Mouse (Mus musculus) midbrain, embryonic 10.5 days (tissue): Measurements from ENCODE around the gene Clptm1. TPM values are rescaled to one million over a fixed set of nuclear protein-coding genes. Genes with fewer than 3 reads are reported as not detected.

Source experiments
- DNase-seq: peaks from one replicate; pipeline ENCODE4 v3.0.0-alpha.2; 2017; ENCODE audit warnings: low spot score
- H3K27ac ChIP-seq: fragments of 300-500 bp; sonication (generic); replicated peaks from 2 replicates; pipeline ENCODE4 v1.5.1; 2016; ENCODE audit warnings: mild to moderate bottlenecking
- H3K27me3 ChIP-seq: fragments of 300-500 bp; sonication (generic); 2 replicates; pipeline ENCODE4 v1.6.1; 2016; ENCODE audit warnings: low read depth, mild to moderate bottlenecking; ENCODE audit not compliant: poor library complexity, severe bottlenecking
- H3K36me3 ChIP-seq: fragments of 300-500 bp; sonication (generic); 2 replicates; pipeline ENCODE4 v1.6.1; 2016; ENCODE audit warnings: mild to moderate bottlenecking, moderate library complexity
- H3K4me1 ChIP-seq: fragments of 300-500 bp; sonication (generic); 2 replicates; pipeline ENCODE4 v1.6.1; 2016
- H3K4me3 ChIP-seq: fragments of 300-500 bp; sonication (generic); 2 replicates; pipeline ENCODE4 v1.5.1; 2016; ENCODE audit warnings: mild to moderate bottlenecking, moderate library complexity
- H3K9me3 ChIP-seq: fragments of 300-500 bp; sonication (generic); replicated peaks from 2 replicates; pipeline ENCODE4 v1.6.1; 2016; ENCODE audit warnings: mild to moderate bottlenecking
- WGBS: fragments of 180-500 bp; shearing (Covaris S2); methylation state at CpG from one replicate; pipeline ENCODE4 v1.1.7; 2016; 5-methylcytosine and 5-hydroxymethylcytosine counted together
- polyA plus RNA-seq: library from polyadenylated mRNA; unstranded; fragments of >200 nt; fragmentation: Nextera tagmentation; extraction: Ambion mirVana; gene quantifications from 2 replicates; pipeline ENCODE4 v1.2.1, GENCODE M21; 2016

Clptm1 gene
- 82.3 and 88.4 TPM in 2 replicates for polyA plus RNA-seq

DNA sequence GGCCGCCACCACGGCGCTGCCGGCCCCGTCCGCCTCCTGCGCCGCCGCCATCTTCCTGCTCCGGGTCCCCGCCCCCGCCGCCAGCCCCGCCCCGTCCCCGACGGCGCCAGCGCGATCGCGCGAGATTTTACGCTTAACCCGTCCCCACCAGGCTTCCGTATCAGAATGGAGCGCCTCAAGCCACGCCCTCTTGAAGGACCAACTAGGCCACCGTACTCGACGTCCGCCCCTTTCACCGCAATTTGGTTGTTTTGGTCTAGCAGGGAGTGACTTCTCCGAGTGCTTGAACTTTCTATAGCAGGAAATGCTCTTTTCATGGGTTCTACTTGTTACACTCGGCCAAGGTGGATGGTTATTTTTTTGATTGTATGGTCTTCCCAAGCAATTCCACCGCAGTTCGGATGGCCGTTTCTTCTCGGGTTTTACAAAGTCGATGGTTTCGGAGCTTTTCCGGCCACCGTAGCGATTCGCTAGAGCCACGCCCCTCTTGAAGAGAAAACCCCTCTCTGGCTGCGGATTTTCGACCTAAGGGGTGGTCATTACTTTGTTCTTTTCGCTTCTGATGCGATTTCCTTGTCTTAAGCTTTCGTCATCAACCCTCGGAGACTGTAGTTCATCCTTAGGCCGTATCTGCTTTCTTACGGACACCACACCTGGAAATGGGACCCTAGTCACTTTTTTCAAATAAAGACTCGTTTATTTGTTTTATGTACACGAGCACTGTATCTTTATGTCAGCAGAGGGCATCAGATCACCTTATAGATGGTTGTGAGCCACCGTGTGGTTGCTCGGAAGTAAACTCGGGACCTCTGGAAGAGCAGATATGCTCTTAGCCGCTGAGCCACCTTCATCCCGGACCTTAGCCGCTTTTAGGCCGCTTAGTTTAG is at the start of gene Clptm1:
Clptm1 (minus strand) TSS at position 79 of the 887 bp plus-strand sequence.
- Histone ChIP-seq H3K4me3 (peak within 1 kb of the TSS; percentile 99), H3K4me1 (peaks cover 33% of the 10 kb centered on the region), H3K27me3 (no peaks in the 10 kb centered on the region), H3K9me3 (0 out of 2 replicates have a peak, but pooled peaks cover 3% of the 10 kb centered on the region), H3K36me3 (peaks cover 26% of the 10 kb centered on the region), H3K27ac (peak within 1 kb of the TSS; percentile 92)
- under 1% methylated on average over 63 of the region's 63 CpGs for WGBS
- peak; percentile 98 for DNase-seq

DNA sequence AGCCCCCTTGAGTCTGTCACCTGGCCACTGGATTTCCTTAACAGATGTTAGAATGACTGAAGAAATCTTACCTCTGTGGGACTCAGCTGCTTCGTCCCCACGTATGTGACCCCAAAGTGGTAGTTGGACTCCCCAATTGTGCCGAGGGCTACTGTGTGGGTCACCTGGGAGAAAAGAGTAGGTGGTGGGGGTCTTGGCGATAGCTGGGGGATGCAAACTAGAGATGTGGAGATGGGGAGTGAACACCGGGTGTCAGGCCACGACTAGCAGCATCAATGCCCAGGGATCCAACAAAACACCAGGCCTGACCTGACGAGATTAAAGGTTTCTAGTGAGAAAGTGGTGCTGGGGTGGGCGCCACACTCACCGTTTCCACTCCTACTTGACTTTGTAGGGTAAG is 48.8 kb upstream of the Clptm1 start:
- Histone ChIP-seq H3K4me1 (peaks cover 25% of the 10 kb centered on the region), H3K9me3 (no peaks in the 10 kb centered on the region), H3K27ac (no peak overlapping the region), H3K27me3 (no peaks in the 10 kb centered on the region), H3K4me3 (peak overlapping the region; percentile 100; the same call in 1 of the 2 replicates), H3K36me3 (peaks cover 63% of the 10 kb centered on the region)
- DNase-seq: no peak
- WGBS: 88% methylated on average over 9 of the region's 9 CpGs

DNA sequence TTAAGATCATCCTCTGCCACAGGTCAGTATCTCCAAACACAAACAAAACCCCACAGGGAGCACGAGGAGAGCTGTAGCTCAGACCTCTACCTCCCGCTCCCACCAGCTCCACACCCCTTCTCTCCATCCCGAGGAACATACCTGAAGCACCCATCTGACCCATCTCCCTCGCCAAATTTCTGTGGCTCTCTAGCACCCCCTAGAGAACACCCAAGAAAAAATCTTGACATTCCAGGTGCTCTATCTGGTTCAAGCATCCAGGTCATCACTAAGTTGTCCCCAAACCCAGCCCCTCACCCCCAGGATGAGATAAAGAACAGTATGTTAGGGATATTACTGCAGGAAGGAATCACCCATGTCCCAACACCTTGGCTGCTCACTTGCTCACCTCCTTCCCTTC is 48.4 kb upstream of the Clptm1 start:
- DNase-seq: no peak
- no peaks in the 10 kb centered on the region for H3K9me3 ChIP-seq
- H3K36me3 ChIP-seq: peaks cover 67% of the 10 kb centered on the region
- H3K27me3 ChIP-seq: no peaks in the 10 kb centered on the region
- H3K4me1 ChIP-seq: peaks cover 25% of the 10 kb centered on the region
- no peak overlapping the region for H3K27ac ChIP-seq
- H3K4me3 ChIP-seq: peak overlapping the region; percentile 100; the same call in 1 of the 2 replicates
- WGBS: 59% methylated on average over 4 of the region's 4 CpGs

DNA sequence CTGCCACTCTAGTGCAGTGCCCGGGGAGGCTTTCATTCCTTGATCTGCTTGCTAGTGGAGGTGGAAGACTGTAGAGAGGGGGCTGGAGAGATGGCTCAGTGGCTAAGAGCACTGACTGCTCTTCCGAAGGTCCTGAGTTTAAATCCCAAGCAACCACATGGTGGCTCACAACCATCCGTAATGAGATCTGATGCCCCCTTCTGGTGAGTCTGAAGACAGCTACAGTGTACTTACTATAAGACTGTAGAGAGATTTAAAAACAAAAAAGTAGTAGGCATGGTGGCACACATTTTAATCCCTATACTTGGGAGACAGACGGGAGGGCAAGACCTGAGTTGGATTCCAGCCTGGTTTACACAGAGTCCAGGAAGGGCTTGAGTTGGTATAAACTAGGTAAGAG is 47.6 kb upstream of the Clptm1 start:
- H3K27me3 ChIP-seq: no peaks in the 10 kb centered on the region
- no peak overlapping the region for H3K4me3 ChIP-seq
- H3K27ac ChIP-seq: no peak overlapping the region
- H3K36me3 ChIP-seq: peaks cover 71% of the 10 kb centered on the region
- no peak for DNase-seq
- 87% methylated on average over 4 of the region's 4 CpGs for WGBS
- H3K4me1 ChIP-seq: peaks cover 25% of the 10 kb centered on the region
- H3K9me3 ChIP-seq: no peaks in the 10 kb centered on the region

DNA sequence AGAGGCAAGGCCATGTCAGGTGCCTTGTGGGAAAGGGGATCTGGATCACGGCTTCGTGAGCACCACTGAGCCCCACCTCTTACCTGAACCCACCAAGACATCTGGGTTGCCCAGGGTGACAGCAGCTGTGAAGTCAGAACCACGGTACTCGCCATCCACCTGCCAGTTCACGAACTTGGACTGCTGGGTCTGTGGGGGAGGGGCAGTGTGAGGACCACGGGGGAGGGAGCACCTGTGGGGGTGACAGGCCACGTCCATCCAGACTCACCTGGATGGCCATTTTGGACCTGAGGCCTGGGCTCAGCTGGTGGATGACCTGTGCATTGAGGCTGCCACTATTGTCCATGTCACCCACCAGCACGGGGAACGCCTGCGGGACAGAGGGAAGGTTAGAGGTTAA is 45.8 kb upstream of the Clptm1 start:
- Histone ChIP-seq H3K9me3 (no peaks in the 10 kb centered on the region), H3K4me1 (peaks cover 15% of the 10 kb centered on the region), H3K27ac (no peak overlapping the region), H3K27me3 (no peaks in the 10 kb centered on the region), H3K4me3 (no peak overlapping the region), H3K36me3 (peaks cover 82% of the 10 kb centered on the region)
- no peak for DNase-seq
- WGBS: 97% methylated on average over 10 of the region's 10 CpGs

DNA sequence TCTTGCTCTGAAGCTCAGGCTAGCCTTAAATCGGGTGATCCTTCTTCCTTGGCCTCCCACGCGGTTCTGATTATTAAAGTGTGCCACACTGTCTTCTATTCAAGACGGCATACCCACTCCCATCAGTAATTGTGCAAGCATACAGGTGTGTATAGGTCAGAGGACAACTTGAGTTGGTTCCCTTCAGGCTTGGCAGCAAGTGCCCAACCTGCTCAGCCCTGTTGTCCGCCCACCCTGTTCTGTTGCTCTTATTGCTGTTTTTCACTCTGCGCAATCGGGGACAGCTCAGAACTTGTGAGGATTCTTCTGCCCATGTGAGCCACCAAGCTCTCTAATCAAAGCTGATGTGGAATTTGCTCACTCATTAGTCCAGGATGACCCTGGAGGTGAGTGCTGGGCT is 40.4 kb upstream of the Clptm1 start:
- Histone ChIP-seq H3K27me3 (no peaks in the 10 kb centered on the region), H3K4me1 (peaks cover 20% of the 10 kb centered on the region), H3K4me3 (no peak overlapping the region), H3K9me3 (no peaks in the 10 kb centered on the region), H3K27ac (no peak overlapping the region), H3K36me3 (peaks cover 88% of the 10 kb centered on the region)
- no peak for DNase-seq
- 96% methylated on average over 7 of the region's 7 CpGs for WGBS

DNA sequence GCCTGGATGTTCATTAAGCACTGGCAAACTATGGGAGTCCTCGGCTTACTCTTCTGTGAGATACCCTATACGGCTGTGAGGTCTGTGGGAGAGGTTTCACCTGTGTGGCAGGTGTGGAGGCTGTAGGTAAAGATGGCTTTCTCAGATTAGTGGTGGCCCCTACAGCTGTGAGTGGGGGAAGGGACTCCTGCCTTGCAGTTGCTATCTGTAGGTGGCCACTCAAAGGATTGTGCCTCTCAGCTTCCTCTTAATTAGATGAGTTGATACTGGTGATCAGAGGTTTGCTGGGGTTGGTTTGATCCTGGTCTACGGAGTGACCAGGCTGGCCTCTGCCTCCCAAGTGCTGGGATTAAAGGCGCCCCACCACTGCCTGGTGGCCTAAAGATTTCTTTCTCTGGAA is 39.6 kb upstream of the Clptm1 start:
- no peak for DNase-seq
- no peaks in the 10 kb centered on the region for H3K27me3 ChIP-seq
- WGBS: 97% methylated on average over 4 of the region's 4 CpGs
- H3K4me3 ChIP-seq: no peak overlapping the region
- peaks cover 27% of the 10 kb centered on the region for H3K4me1 ChIP-seq
- no peak overlapping the region for H3K27ac ChIP-seq
- no peaks in the 10 kb centered on the region for H3K9me3 ChIP-seq
- peaks cover 80% of the 10 kb centered on the region for H3K36me3 ChIP-seq

DNA sequence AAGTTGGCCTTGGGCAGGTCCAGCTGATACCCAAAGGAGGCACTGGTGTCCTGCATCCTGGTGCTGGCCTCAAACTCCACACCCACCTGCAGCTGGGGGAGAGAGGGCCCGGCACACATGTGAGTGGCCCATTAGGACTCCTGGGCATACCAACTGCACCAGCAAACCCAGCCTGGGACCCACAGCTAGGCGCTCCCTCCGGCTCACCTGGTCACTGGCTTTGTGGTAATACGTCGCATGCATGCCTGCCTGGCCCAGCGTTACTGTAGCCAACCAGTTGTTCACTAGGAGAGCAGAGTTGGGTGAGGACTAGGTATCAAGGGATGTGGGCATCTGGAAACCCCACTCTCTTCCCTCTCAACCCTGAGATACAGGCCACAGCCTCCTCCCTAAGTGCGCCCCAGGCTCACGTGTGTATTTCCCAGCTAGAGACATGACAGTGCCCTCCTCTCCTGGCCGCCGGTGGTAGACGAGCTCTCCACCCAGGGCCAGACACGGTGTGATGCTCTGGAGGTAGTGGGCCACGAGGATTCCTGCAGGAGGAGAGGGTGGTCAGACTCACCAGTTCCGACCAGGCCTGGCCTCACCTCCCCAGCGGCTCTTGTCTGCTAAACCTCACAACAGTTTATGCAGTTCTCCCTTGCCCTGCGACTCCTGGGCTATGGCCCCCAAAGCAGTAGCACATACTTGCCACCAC is 38.2 kb upstream of the Clptm1 start:
- Histone ChIP-seq H3K4me3 (no peak overlapping the region), H3K4me1 (peaks cover 41% of the 10 kb centered on the region), H3K27me3 (no peaks in the 10 kb centered on the region), H3K36me3 (peaks cover 65% of the 10 kb centered on the region), H3K27ac (no peak overlapping the region), H3K9me3 (no peaks in the 10 kb centered on the region)
- WGBS: 89% methylated on average over 16 of the region's 16 CpGs
- no peak for DNase-seq

DNA sequence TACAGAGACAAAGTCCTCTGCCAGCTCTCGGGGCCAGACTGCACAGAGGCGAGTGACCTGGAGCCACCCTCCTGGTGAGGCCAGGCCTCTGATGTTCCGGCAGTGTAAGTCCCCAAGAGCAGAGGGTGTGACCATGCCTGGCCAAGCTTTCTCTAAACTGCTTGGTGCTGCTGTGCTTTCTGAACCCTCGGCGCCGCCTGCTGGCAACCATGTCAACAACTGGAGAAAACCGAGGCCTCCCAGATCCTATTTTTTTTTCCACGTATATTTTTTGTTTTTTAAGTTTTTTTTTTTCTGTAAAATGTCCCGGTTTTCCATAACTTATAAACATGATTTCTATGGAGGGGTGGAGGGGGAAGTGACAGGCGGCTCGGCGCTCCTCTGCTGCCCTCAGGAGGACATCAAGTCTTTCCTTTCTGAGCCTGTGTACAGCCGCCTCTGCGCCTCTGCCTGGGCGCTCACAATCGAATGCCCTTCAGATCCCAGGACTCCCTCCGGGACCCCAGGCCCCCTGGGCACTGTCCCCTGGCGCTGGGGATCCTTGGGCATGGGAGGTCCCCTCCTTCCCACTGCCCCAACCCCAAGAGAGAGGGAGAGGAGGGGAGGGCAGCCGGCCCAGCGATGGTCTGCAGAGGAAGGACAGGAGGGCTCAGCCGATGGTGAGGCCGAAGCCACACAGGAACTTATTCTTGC is 36.4 kb upstream of the Clptm1 start:
- H3K4me1 ChIP-seq: peaks cover 46% of the 10 kb centered on the region
- H3K36me3 ChIP-seq: peaks cover 56% of the 10 kb centered on the region
- peak; percentile 71 for DNase-seq
- H3K9me3 ChIP-seq: peaks cover 6% of the 10 kb centered on the region
- peak overlapping the region; percentile 29 for H3K4me3 ChIP-seq
- no peaks in the 10 kb centered on the region for H3K27me3 ChIP-seq
- WGBS: 26% methylated on average over 22 of the region's 22 CpGs
- H3K27ac ChIP-seq: peak overlapping the region; percentile 63

DNA sequence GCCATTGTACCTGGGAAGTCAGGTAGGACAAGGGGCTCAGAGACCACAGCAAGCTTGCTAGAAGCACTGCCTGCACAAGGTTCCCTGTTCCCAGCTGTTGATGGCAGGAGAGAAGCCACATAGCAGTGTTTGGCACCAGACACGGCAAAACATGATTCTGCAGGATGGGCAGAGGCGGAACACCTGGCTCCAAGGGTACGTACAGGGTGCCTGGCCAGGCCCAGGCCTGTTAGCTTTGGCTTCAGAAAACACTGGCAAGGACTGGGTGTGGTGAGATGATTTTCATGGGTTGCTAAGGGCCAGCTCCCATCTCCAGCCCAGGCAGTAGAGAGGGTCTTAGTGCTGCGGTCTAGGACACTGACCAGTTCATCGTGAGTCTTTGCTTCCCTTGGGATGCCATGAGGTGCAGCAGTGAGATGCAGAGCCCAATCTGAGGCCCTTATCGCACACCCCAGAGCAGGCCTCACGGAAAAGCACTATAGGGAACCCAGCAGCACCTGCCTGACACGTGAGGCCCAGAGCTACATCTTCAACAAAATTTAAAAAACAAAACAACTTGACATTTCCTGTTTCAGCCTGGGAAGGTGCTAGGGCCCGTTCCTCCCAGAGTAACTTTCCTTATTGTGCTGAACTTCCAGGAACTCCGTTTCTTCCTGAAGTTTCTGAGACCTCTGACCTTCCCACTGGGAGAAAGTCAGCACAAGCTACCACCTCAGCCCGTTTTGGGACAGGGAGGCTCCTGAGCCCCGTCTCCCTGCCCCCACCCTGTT is 35.7 kb upstream of the Clptm1 start:
- peaks cover 56% of the 10 kb centered on the region for H3K36me3 ChIP-seq
- peaks cover 46% of the 10 kb centered on the region for H3K4me1 ChIP-seq
- peak overlapping the region; percentile 29; the same call in 1 of the 2 replicates for H3K4me3 ChIP-seq
- H3K27me3 ChIP-seq: no peaks in the 10 kb centered on the region
- H3K9me3 ChIP-seq: peaks cover 6% of the 10 kb centered on the region
- H3K27ac ChIP-seq: peak overlapping the region; percentile 38; the same call in 1 of the 2 replicates
- 62% methylated on average over 12 of the region's 12 CpGs for WGBS
- DNase-seq: no peak

DNA sequence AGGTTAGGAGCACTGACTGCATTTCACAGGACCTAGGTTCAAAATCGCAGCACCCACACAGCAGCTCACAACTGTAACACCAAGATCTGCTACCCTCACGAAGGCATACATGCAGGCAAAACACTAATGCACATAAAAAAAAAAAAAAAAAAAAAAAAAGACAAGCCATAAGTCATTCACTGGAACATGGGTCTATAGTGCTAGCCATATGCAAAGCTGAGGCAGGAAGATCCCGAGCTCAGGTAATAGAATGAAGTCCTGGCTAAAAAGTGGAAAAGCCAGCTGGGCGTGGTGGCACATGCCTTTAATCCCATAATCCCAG is 35.0 kb upstream of the Clptm1 start:
- H3K27me3 ChIP-seq: no peaks in the 10 kb centered on the region
- H3K9me3 ChIP-seq: peaks cover 6% of the 10 kb centered on the region
- peak overlapping the region; percentile 80; the same call in 1 of the 2 replicates for H3K27ac ChIP-seq
- no peak overlapping the region for H3K4me3 ChIP-seq
- WGBS: 78% methylated on average over 4 of the region's 4 CpGs
- H3K4me1 ChIP-seq: peaks cover 46% of the 10 kb centered on the region
- no peak for DNase-seq
- peaks cover 49% of the 10 kb centered on the region for H3K36me3 ChIP-seq
